Mouse (Mus musculus) lung, adult 2 months (tissue): ENCODE measurements at regions not wholly inside any gene's neighbourhood (a gene's known extent, or its start where the extent isn't known, plus 50 kb on each side); places are given as distances from the start of the nearest gene placed in this dataset.

Experiments
- CTCF ChIP-seq: fragments of 200-500 bp; IDR thresholded peaks from 2 replicates; pipeline ENCODE4 v1.5.1; 2011; ENCODE audit warnings: mild to moderate bottlenecking, low read length, control low read depth; ENCODE audit not compliant: insufficient read depth
- POLR2A ChIP-seq: fragments of 200-500 bp; IDR thresholded peaks from 2 replicates; pipeline ENCODE4 v1.6.1; 2011; ENCODE audit warnings: low read depth, mild to moderate bottlenecking, control low read depth, low read length, borderline replicate concordance; ENCODE audit errors: extremely low read depth

DNA sequence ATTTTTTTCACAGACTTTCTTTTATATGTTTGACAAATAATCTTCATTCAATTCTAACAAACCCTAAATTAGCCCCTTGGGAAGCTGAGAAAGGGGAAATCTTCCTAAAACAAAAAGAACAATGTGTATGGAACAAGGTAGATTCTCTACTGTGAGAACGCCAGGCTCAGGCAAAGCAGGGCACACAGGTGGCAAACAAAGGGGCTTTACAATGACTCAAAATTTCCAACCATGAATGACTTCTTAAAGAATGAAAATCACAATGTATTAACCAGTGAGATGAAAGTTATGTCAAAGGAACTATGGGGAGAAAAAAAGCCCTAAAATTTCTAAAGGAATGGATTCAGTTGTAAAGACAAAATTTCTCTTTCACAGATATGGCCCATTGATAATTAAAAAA lies 262.3 kb downstream of the Kcnj2 start:
- TF ChIP-seq CTCF (no peak), POLR2A (no peak)
